Mouse (Mus musculus): ENCODE measurements around the gene Dab2.

GRCm38 (mm10) chr15:6390106-6390505 lies 90.5 kb downstream of the Dab2 start:
- TF ChIP-seq CTCF (IDR thresholded peaks at IDR 0.05; ENCODE audit: borderline replicate concordance, extremely low read depth, insufficient read depth, insufficient read length) (no peak), POLR2A (IDR thresholded peaks at IDR 0.05; ENCODE audit: borderline replicate concordance, extremely low read depth, insufficient read depth, insufficient read length, poor library complexity, severe bottlenecking) (no peak)

Measured in brain, embryonic 14.5 days (tissue).